Mouse (Mus musculus) ES-E14 (cell line): ENCODE results near the gene Tada1.

Experiments
- CHD2 ChIP-seq: IDR thresholded peaks from 2 replicates; pipeline ENCODE4 v1.6.1; 2014; ENCODE audit warnings: mild to moderate bottlenecking, low read depth, low read length, inconsistent platforms
- HCFC1 ChIP-seq: IDR thresholded peaks from 2 replicates; pipeline ENCODE4 v1.6.1; 2012; ENCODE audit warnings: low read length, inconsistent platforms, borderline replicate concordance; ENCODE audit not compliant: insufficient read depth
- MAFK ChIP-seq: IDR thresholded peaks from 2 replicates; pipeline ENCODE4 v1.6.1; 2014; ENCODE audit warnings: mild to moderate bottlenecking, low read depth, low read length, inconsistent platforms; ENCODE audit not compliant: insufficient read depth
- ZC3H11A ChIP-seq: IDR thresholded peaks from 2 replicates; pipeline ENCODE4 v1.6.1; 2012; ENCODE audit warnings: low read depth, mild to moderate bottlenecking, inconsistent platforms, low read length, borderline replicate concordance
- ZNF384 ChIP-seq: IDR thresholded peaks from 2 replicates; pipeline ENCODE4 v1.6.1; 2012; ENCODE audit warnings: low read depth, low read length, inconsistent platforms

GRCm38 (mm10) chr1:166389406-166390125, 10.7 kb downstream of the Tada1 start:
- no peak for TF ChIP-seq CHD2
- no peak for TF ChIP-seq ZNF384
- TF ChIP-seq ZC3H11A: no peak
- TF ChIP-seq HCFC1: no peak
- no peak for TF ChIP-seq MAFK
